Mouse (Mus musculus) heart, adult 9 months (tissue): ENCODE measurements around the gene Pask.
"Not testable (repeated sequence)": the region's sequence is repeated elsewhere in the genome, so short reads cannot be mapped to it uniquely, and the experiment has no call there.

ENCODE experiments used
- DNase-seq, 2 experiments: peaks; one replicate each; pipeline ENCODE4 v3.0.0; 2022; ENCODE audit warnings: low spot score in 2 of 2

The Pask gene

GRCm38 (mm10) chr1:93342648-93343503 is at the start of gene Pask, which contains the start of gene Ppp1r7:
Gene Pask (minus strand): TSS chr1:93343482.
Gene Ppp1r7 (plus strand): TSS chr1:93342854.
- DNase-seq: peak; percentile 94 to 96

GRCm38 (mm10) chr1:93388906-93389305 is 45.6 kb upstream of the Pask start:
- no peak for DNase-seq

GRCm38 (mm10) chr1:93387198-93387597 is 43.9 kb upstream of the Pask start:
- DNase-seq: no peak

GRCm38 (mm10) chr1:93379117-93379516 is 35.8 kb upstream of the Pask start:
- DNase-seq: no peak

- no peak for DNase-seq
These were observed 34.0 kb upstream of the Pask start for GRCm38 (mm10) chr1:93377307-93377706.

GRCm38 (mm10) chr1:93373665-93374064 is 30.4 kb upstream of the Pask start, which contains the start of gene Ano7:
Gene Ano7 (plus strand): TSS chr1:93373930.
- no peak for DNase-seq

- no peak for DNase-seq
These were observed 22.4 kb upstream of the Pask start for GRCm38 (mm10) chr1:93365641-93366040.

- DNase-seq: no peak
These were observed 19.4 kb upstream of the Pask start for GRCm38 (mm10) chr1:93362661-93363060.

- DNase-seq: no peak
These were observed 9.4 kb upstream of the Pask start for GRCm38 (mm10) chr1:93352724-93353123.

GRCm38 (mm10) chr1:93349701-93350100 is 6.4 kb upstream of the Pask start:
- no peak for DNase-seq

- DNase-seq: no peak
These were observed 3.9 kb upstream of the Pask start for GRCm38 (mm10) chr1:93347176-93347575.

- peak; percentile 94 to 95 for DNase-seq
These were observed 294 bp upstream of the Pask start for GRCm38 (mm10) chr1:93343504-93344047.

GRCm38 (mm10) chr1:93334621-93335020 is 8.7 kb downstream of the Pask start:
- DNase-seq: no peak

GRCm38 (mm10) chr1:93326446-93326845 is 16.8 kb downstream of the Pask start:
- DNase-seq: no peak

- DNase-seq: no peak
These were observed 19.3 kb downstream of the Pask start for GRCm38 (mm10) chr1:93323973-93324372.

GRCm38 (mm10) chr1:93305581-93306337 is 37.5 kb downstream of the Pask start, which contains the start of gene Mterf4:
Gene Mterf4 (minus strand): TSS chr1:93305915.
- DNase-seq: peak; percentile 63 to 64

- peak; percentile 10 to 19 for DNase-seq
These were observed 42.7 kb downstream of the Pask start for GRCm38 (mm10) chr1:93300578-93300977.

GRCm38 (mm10) chr1:93299791-93300190 is 43.5 kb downstream of the Pask start:
- no peak for DNase-seq

- not testable (repeated sequence) for DNase-seq
These were observed 48.8 kb downstream of the Pask start for GRCm38 (mm10) chr1:93294491-93294890.

- no peak for DNase-seq
These were observed 51.3 kb downstream of the Pask start for GRCm38 (mm10) chr1:93292006-93292405.

- no peak for DNase-seq
These were observed 51.7 kb downstream of the Pask start for GRCm38 (mm10) chr1:93291591-93291990.

- no peak for DNase-seq
These were observed 52.3 kb downstream of the Pask start for GRCm38 (mm10) chr1:93290956-93291355.
